Mouse (Mus musculus): ENCODE data around the gene Top3a. TPM values are rescaled to one million over a fixed set of nuclear protein-coding genes. Genes with fewer than 3 reads are reported as not detected.

Gene Top3a
- polyA plus RNA-seq, 1 experiment from 2014 or later, result 22.2 TPM

DNA sequence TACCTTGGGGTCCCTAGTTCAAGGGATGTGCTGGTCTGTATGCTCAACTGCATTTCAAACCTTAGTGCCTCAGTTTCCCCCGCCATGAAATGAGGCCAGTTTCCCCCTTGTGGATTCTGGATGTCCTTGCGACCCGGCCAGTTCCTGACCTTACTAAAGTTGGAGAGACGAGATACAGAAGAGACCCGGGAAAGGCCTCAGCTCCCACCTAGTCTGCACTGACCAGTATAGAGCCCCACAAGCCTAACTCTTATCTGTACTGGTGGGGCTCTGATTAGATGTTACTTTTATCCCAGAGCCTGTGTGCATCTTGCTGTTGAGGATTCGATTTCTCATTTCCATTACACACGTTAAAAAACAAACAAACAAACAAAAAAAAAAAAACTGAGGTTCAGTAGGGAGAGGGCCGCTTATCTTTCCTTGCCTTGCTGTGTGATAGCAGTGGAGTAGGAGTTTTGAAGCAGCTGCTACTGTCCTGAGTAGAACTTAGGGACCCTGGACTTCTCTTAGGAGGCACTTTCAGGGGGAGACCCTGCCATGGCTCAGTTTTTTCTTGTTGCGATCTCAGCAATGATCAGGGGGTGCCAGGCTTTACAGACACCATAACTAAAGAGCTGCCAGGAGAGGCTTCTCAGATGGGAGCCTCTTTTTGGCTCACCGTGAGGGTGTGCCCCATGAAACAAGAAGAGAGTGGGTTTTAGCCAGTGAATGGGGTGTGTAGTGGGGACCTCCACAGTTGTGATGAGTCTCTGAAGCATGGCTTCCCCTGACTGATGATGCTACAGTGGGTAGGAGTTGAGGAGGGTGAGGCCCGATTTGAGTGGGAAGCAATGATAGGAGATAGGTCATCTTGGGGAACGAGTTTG, 76.6 kb downstream of the Top3a start:
- WGBS, result 20% methylated on average over 12 of the region's 12 CpGs
- Histone ChIP-seq H3K9me3 (ENCODE audit: low read depth, low read length) (no peaks in the 10 kb centered on the region), H3K4me1 (ENCODE audit: insufficient read depth) (peaks cover 5% of the 10 kb centered on the region; the same call in 1 of the 2 replicates), H3K27ac (ENCODE audit: low read depth) (peak overlapping the region; percentile 72; the same call in 1 of the 2 replicates), H3K36me3 (ENCODE audit: insufficient read depth) (peaks cover 14% of the 10 kb centered on the region), H3K4me3 (ENCODE audit: low read depth, low read length) (peak overlapping the region; percentile 84), H3K9ac (peak overlapping the region; percentile 90), H3K4me2 (peak overlapping the region; percentile 88), H3K27me3 (ENCODE audit: insufficient read depth, low read length) (no peaks in the 10 kb centered on the region)
- DNase-seq, result peak; percentile 19
- ATAC-seq (ENCODE audit: insufficient read depth), result no peak
- no peak for TF ChIP-seq CTCF (IDR thresholded peaks at IDR 0.05; ENCODE audit: low read depth)

DNA sequence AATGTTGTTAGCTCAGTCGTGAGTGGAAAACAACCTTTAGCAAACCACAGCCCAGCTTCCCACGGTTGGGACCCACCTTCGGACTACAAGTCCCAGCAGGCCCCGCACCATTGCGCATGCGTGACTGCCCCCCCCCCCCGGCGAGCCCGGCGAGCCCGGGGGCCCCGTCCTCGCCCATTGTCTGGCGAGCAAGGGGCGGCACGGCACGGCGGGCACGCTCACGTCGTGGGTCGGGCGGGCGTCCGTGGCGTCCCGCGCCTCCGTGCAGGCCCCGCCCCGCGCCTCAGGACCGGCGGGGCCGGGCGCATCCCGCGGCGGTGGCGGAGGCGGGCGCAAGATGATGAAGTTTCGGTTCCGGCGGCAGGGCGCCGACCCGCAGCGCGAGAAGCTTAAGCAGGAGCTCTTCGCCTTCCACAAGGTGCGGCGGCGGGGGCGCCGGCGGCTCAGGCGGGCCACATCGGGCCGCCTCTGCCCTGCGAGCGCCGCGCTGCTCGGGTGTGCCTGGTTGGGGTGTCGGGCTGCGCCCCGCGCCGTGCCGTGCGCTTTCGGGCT, 77.6 kb downstream of the Top3a start, which contains the start of gene Llgl1:
Llgl1 (plus strand) TSS at position 200 of the 552 bp plus-strand sequence.
- ATAC-seq (ENCODE audit: insufficient read depth), result peak; percentile 89

DNA sequence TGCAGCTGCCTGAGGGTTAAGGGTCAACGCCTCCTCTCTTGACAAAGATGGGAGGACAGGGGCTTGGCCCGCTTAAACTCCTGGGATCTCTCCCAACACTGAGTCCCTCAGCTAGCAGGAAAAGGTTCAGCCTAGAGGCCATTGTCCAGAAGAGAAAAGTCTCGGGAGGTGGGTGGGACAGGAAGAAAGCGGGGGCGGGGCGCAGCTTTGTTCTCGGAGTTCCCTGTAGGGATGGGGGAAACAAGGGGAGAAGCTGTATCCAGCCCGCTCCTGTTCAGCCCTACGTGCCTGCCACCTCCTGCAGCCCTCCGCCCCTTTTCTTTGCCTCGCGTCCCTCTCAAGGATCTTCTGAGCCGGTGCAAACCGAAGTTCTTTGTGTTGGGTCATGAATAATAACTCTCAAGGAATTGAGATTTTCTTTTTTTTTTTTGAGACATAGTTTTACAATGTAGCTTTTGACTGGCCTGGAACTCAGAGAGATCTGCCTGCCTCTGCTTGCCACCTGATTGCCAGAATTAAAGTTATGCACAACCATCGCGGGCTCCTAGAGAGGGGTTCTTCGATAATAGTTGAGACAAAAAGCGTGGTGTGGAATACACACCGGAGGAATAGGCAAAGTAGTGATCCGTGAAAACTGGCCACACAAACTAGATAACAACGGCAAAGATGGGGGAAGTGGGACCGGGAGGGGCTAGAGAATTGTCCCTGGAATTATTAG, 78.2 kb downstream of the Top3a start:
- peak; percentile 87 for DNase-seq
- H3K27ac ChIP-seq (ENCODE audit: low read depth), result peak overlapping the region; percentile 72
- no peaks in the 10 kb centered on the region; the same call in 1 of the 2 replicates for H3K36me3 ChIP-seq (ENCODE audit: insufficient read depth)
- no peaks in the 10 kb centered on the region for H3K27me3 ChIP-seq (ENCODE audit: insufficient read depth, low read length)
- no peaks in the 10 kb centered on the region for H3K9me3 ChIP-seq (ENCODE audit: low read depth, low read length)
- ATAC-seq (ENCODE audit: insufficient read depth), result peak; percentile 60
- 3% methylated on average over 22 of the region's 22 CpGs for WGBS
- peak overlapping the region; percentile 90 for H3K9ac ChIP-seq
- H3K4me1 ChIP-seq (ENCODE audit: insufficient read depth), result peaks cover 5% of the 10 kb centered on the region; the same call in 1 of the 2 replicates
- H3K4me3 ChIP-seq (ENCODE audit: low read depth, low read length), result peak overlapping the region; percentile 84
- peak overlapping the region; percentile 88 for H3K4me2 ChIP-seq
- no peak for TF ChIP-seq CTCF (IDR thresholded peaks at IDR 0.05; ENCODE audit: low read depth)

More for the DNA sequence above, 77.6 kb downstream of the Top3a start, which contains the start of gene Llgl1:
- Histone ChIP-seq H3K27ac (ENCODE audit: low read depth) (peak within 1 kb of the TSS; percentile 72), H3K4me2 (peak within 1 kb of the TSS; percentile 88), H3K27me3 (ENCODE audit: insufficient read depth, low read length) (no peaks in the 10 kb centered on the region), H3K4me3 (ENCODE audit: low read depth, low read length) (peak within 1 kb of the TSS; percentile 84), H3K9ac (peak within 1 kb of the TSS; percentile 90), H3K36me3 (ENCODE audit: insufficient read depth) (peaks cover 6% of the 10 kb centered on the region), H3K4me1 (ENCODE audit: insufficient read depth) (peaks cover 5% of the 10 kb centered on the region; the same call in 1 of the 2 replicates), H3K9me3 (ENCODE audit: low read depth, low read length) (no peaks in the 10 kb centered on the region)
- no peak for TF ChIP-seq CTCF (IDR thresholded peaks at IDR 0.05; ENCODE audit: low read depth)
- under 1% methylated on average over 58 of the region's 73 CpGs for WGBS
- peak; percentile 96 for DNase-seq

GRCm38 (mm10) chr11:60697561-60697960, 79.6 kb downstream of the Top3a start:
- no peak overlapping the region for H3K4me2 ChIP-seq
- no peaks in the 10 kb centered on the region for H3K36me3 ChIP-seq (ENCODE audit: insufficient read depth)
- 66% methylated on average over 2 of the region's 2 CpGs for WGBS
- no peak overlapping the region for H3K4me3 ChIP-seq (ENCODE audit: low read depth, low read length)
- peak; percentile 55 for TF ChIP-seq CTCF (IDR thresholded peaks at IDR 0.05; ENCODE audit: low read depth)
- H3K27ac ChIP-seq (ENCODE audit: low read depth), result no peak overlapping the region
- no peaks in the 10 kb centered on the region for H3K27me3 ChIP-seq (ENCODE audit: insufficient read depth, low read length)
- ATAC-seq (ENCODE audit: insufficient read depth), result no peak
- H3K4me1 ChIP-seq (ENCODE audit: insufficient read depth), result peaks cover 5% of the 10 kb centered on the region; the same call in 1 of the 2 replicates
- DNase-seq, result peak; percentile 79
- no peak overlapping the region for H3K9ac ChIP-seq
- no peaks in the 10 kb centered on the region for H3K9me3 ChIP-seq (ENCODE audit: low read depth, low read length)

DNA sequence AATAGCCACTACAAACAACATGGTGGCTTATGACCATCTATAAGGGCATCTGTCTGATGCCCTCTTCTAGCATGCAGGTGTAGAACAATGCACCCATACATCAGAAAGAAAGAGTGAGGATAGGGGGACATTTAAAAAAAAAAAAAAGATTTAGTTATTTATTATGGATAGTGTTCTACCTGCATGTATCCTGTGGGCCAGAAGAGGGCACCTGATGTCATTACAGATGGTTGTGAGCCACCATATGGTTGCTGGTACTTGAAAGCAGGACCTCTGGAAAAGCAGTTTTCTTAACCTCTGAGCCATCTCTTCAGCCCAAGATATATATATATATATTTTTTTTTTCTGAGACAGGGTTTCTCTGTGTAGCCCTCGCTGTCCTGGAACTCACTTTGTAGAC, 81.0 kb downstream of the Top3a start:
- 67% methylated on average over 1 of the region's 1 CpGs for WGBS
- Histone ChIP-seq H3K4me2 (no peak overlapping the region), H3K4me1 (ENCODE audit: insufficient read depth) (peaks cover 5% of the 10 kb centered on the region; the same call in 1 of the 2 replicates), H3K27me3 (ENCODE audit: insufficient read depth, low read length) (no peaks in the 10 kb centered on the region), H3K9me3 (ENCODE audit: low read depth, low read length) (no peaks in the 10 kb centered on the region), H3K4me3 (ENCODE audit: low read depth, low read length) (no peak overlapping the region), H3K9ac (no peak overlapping the region), H3K27ac (ENCODE audit: low read depth) (no peak overlapping the region), H3K36me3 (ENCODE audit: insufficient read depth) (no peaks in the 10 kb centered on the region)
- TF ChIP-seq CTCF (IDR thresholded peaks at IDR 0.05; ENCODE audit: low read depth), result no peak
- ATAC-seq (ENCODE audit: insufficient read depth) (no peak), DNase-seq (no peak)

Small RNA genes lying within 50 kb of the gene (microRNA-seq; reads per million reads assigned to microRNA genes)
- gene Mir5100 (ENCODE audit: borderline number of aligned reads), result 0.95 reads per million

Other genes starting within 250 kb of the Top3a start
- 32.3 and 33.5 TPM in 2 replicates for gene Alkbh5, start 241.0 kb downstream of the Top3a start, polyA plus RNA-seq (2014; fragmentation: Nextera tagmentation; extraction: Ambion mirVana)
- 64.6 and 69.6 TPM in 2 replicates for gene Llgl1, start 77.6 kb downstream of the Top3a start, polyA plus RNA-seq (2014; fragmentation: Nextera tagmentation; extraction: Ambion mirVana)
- 86.2 and 88.6 TPM in 2 replicates for gene Flii, start 50.1 kb downstream of the Top3a start, polyA plus RNA-seq (2014; fragmentation: Nextera tagmentation; extraction: Ambion mirVana)
- 12.9 and 15.3 TPM in 2 replicates for gene Mief2, start 49.0 kb downstream of the Top3a start, polyA plus RNA-seq (2014; fragmentation: Nextera tagmentation; extraction: Ambion mirVana)
- gene Smcr8, start 159 bp upstream of the Top3a start, polyA plus RNA-seq (2014; fragmentation: Nextera tagmentation; extraction: Ambion mirVana), result 6.6 and 8.3 TPM in 2 replicates
- gene Shmt1, start 34.4 kb upstream of the Top3a start, polyA plus RNA-seq (2014; fragmentation: Nextera tagmentation; extraction: Ambion mirVana), result 62.0 and 63.6 TPM in 2 replicates
- 34.4 and 36.3 TPM in 2 replicates for gene Dhrs7b, start 53.3 kb upstream of the Top3a start, polyA plus RNA-seq (2014; fragmentation: Nextera tagmentation; extraction: Ambion mirVana)
- 66.4 and 73.4 TPM in 2 replicates for gene Tmem11, start 101.9 kb upstream of the Top3a start, polyA plus RNA-seq (2014; fragmentation: Nextera tagmentation; extraction: Ambion mirVana)
- 19.1 and 24.5 TPM in 2 replicates for gene Natd1, start 137.4 kb upstream of the Top3a start, polyA plus RNA-seq (2014; fragmentation: Nextera tagmentation; extraction: Ambion mirVana)
- 100.0 and 102 TPM in 2 replicates for gene Map2k3, start 154.7 kb upstream of the Top3a start, polyA plus RNA-seq (2014; fragmentation: Nextera tagmentation; extraction: Ambion mirVana)
- gene Kcnj12, start 245.2 kb upstream of the Top3a start, polyA plus RNA-seq (2014; fragmentation: Nextera tagmentation; extraction: Ambion mirVana), result 0.26 and 0.30 TPM in 2 replicates